Mouse (Mus musculus): Measurements from ENCODE around the gene Serpinb1b.

Gene Serpinb1b

DNA sequence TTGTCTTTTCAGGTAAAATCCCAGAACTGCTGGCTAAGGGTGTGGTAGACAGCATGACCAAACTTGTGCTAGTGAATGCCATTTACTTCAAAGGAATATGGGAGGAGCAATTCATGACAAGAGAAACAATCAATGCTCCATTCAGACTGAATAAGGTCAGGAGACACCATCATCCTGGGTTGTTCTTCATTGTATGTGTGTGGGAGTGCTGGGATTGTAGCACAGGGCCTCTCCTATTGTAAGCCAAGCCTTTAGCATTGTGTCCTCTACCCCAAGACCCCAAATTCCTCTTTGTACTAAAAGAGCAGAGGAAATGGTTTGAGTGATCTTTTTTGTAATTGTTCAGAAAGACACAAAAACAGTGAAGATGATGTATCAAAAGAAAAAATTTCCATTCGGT, 12.9 kb downstream of the Serpinb1b start:
- no peak for DNase-seq (ENCODE audit: low spot score)

- DNase-seq (ENCODE audit: low spot score): no peak
Measured at GRCm38 (mm10) chr13:33095575-33095974, 17.2 kb downstream of the Serpinb1b start.

GRCm38 (mm10) chr13:33105626-33106025, 27.3 kb downstream of the Serpinb1b start:
- no peak for DNase-seq (ENCODE audit: low spot score)

DNA sequence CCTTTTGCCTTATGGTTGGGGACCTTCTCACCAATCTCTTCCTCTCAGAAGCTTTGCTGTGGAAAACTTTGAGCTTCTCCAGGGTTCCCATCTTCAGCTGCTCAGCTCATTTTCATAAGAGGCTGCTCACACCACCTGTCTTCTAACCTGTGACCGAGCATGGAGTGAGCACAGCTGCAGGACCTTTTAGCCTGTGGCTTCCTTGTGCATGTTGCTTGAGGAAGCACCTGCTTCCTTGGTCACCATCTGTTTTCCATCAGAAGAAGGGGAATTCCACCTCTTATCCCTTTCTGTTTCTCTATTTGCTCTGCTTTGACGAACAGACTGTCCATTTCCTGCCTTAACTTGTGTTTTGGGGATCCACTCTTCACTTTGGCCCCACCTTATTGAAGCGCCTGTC, 34.7 kb downstream of the Serpinb1b start:
- DNase-seq (ENCODE audit: low spot score): no peak

DNA sequence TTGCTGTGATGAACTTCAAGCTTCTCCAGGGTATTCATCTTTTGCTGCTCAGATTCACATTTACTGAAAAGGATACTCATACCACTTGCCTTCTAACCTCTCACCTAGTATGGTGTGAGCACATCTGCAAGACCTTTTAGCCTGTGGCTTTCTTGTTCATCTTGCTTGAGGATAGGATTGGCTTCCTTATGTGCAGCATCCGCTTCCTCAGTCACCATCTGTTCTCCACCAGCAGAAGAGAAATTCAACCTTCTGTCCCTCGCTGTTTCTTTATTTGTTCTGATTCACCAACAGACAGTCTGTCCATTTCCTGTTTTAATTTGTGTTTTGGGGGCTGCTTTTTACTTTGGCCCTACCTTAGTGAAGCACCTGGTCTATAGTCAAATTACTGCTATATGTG, 59.3 kb downstream of the Serpinb1b start:
- DNase-seq (ENCODE audit: low spot score): no peak

- no peak for DNase-seq (ENCODE audit: low spot score)
Measured at GRCm38 (mm10) chr13:33141435-33141834, 63.1 kb downstream of the Serpinb1b start.

Data from urinary bladder, postnatal 25 days (tissue).